Mouse (Mus musculus) urinary bladder, postnatal 4 days (tissue): ENCODE results near the gene Zfp36.
A peak's percentile ranks its signal among the peaks of the same experiment; 100 is the strongest.

ENCODE experiments used
- DNase-seq, 2 experiments: peaks; one replicate each; pipeline ENCODE4 v3.0.0; 2021 to 2022; ENCODE audit warnings: low spot score in 2 of 2

The Zfp36 gene

DNA sequence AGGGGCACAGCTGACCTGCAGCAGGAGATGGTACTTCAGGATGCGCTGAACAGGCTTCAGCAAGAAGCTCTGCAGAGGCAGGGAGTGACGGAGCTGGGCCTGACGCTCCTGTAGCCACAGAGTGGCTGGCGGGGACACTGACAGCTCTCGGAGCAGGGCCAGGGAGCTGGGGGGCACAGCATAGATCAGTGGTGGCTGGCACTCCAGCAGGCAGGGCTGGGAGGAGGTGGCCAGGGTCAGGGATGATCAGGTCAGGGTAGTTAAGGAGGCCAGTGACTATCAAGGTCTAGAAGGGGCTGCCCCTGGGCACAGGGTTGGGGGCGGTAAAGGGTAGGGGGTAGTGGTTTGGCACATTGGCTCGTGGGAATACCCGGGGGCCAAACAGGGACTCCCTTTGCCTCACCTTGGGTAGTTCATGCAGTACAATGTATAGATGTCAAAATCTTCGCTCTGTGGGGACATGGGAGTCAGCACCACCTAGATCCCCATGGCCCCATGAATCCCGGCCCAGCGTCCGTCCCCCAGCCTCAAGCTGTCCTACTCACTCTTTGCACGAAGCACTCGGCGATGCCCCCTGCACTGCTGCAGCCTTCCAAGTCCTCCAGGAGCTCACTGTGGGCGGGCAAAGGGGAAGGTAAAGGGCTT lies 11.7 kb downstream of the Zfp36 start:
- no peak for DNase-seq

DNA sequence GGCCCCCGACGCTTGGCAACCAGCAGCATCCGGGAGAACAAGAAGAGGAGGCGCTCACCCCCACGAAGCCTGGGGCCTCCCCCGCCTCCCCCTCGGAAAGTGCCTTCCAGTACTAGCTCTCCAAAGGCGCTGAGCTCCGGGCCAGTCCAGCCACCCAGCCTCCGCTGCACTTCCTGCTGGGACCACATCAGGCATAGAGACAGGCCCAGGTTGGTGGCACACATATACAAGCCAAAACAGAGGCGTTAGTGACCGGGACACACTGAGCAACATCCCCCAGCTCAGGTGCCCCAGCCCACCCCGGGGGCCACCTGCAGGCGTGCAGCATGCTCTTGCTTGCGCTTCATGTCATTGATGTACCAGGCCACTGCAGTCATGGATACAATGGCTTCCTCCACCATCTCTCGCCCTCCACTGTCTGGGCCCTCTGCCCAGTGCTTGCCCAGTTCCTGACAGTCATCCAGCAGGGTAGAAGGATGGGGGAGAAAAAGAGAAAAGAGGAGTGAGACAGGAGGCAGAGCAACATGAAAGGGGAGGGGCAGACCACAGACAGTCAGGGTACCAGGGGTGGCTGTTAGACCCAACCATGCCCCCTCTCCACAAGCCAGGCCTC lies 12.3 kb downstream of the Zfp36 start:
- no peak for DNase-seq

DNA sequence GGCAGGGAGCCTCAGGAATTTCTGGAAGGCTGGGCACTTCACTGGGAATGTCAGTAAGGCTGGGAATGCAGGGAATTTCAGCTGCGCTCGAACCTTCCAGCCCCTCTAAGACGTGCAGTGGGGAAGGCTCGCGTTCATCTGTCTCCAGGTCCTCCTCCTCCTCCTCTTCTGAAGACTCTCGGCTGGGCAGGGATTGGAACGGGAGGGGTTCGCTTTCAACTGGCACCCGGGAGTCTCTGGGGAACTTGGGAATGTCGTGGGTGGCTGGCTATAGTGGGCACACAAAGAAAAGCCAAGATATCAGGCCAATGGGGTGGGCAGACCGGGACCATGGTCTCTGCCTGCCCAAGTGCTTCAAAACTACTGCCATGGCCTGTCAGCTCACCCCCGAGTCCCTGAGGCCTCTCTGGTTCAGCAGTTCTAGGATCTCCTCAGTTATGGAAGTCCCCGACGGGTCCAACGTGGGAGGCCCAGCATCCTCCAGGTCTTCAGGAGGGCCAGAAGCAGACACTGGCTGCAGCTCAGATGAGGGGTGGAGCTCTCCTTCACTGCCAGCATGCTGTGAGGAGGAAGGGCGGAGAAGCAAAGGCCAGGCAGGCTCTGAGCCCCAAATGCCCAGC lies 17.5 kb downstream of the Zfp36 start:
- no peak for DNase-seq

DNA sequence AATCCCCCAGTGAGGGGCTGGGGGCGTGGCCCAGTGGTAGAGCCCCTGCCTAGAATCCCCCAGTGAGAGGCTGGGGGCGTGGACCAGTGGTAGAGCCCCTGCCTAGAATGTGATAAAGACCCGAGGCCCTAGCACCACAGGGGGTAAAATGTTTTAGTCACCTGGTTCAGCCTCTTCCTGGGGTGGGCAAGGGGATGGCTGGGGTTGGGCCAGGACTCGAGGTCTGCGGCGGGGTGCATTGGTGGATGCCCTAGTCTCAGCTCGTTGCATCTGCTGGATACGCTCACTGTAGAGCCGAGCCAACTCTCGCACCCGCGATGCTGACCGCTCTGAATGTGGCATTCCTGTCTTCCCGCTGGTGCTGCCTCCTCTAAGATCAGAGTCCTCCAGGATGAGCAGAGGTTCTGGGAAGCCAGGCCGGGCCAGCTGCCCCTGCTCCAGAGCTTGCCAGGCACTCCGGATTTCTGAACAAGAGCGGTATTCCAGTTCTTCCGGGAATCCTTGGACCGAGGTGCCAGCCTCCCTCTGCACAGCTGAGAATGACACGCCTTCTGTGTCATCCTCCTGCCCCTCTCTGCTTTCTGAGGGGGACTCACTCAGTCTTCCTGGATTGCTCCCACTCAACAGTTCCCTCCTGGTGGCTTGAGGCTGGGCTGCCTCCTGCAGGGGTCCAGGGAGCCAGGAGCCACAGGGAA lies 18.3 kb downstream of the Zfp36 start:
- no peak for DNase-seq

DNA sequence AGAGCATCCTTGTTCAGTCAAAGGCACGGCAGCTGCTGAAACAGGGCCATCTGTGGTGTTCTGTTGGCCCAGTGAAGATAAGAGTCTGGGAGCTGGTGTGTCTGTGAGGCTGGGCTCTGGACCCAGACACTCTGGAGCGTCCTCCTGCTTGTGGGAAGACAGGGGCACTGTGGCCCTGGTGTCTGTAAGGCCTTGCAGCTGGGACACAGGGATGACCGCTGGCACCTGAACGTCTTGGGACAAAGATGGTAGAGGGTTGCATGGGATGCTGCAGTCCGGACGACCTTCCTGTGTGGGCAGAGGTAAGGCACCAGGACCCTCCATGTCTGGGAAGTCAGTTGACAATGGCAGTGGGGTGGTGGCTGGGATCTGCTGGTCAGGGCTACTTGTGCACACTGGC lies 19.8 kb downstream of the Zfp36 start:
- DNase-seq, result no peak

DNA sequence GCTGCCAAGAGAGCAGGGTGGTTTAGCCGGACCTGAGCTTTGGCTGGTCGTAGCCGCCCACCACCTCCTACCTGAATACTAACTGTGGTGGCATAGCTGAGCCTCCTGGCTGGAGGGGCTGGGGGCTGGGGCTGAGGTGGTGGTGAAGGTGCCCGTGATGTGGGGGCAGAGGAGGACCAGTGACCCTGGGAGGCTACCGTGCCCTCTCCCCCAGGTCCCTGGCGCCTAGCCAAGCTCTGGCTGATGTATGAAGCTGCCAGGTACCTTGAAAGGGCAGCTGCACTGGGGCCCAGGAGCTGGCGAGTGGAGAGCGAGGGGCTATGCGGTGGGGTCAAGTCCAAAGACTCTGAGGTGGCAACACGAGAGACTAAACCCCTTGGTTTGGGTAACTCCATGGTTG lies 20.2 kb downstream of the Zfp36 start:
- no peak for DNase-seq

DNA sequence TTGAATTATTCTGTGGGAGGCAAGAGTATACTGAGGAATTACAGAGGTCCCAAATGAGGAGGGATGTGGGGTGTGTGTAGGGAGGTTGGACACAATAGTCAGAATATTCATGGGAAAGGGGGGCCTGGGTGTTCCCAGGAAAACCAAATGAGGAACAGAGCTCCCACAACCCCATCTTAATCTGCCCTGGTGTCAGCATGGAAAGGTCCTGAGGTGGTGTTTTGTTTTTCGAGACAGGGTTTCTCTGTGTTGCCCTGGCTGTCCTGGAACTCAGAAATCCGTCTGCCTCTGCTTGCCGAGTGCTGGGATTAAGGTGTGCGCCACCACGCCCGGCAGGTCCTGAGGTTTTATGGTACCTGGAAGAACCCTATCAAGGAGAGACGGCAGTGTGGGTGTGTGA lies 21.6 kb downstream of the Zfp36 start:
- no peak for DNase-seq

DNA sequence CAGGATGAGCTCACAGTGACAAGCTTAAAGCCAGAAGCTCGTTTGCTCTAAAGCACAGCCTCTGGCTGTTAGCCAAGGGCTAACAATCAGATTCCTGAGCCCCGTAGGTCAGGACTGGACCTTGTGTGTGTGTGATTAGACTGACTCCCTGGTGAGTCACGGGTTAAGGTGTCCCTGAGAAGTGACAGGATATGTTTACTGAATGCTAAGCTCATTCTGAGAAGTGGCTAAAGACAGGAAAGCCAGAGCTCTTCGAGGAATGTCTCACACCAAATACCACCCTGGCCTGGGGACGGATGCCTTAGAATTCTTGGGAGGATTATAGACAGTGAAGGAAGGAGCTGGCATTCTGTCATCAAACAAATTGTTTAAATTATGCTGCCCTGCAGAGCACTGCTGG lies 22.1 kb downstream of the Zfp36 start:
- DNase-seq, result peak in 1 of 2 experiments; percentile 21

DNA sequence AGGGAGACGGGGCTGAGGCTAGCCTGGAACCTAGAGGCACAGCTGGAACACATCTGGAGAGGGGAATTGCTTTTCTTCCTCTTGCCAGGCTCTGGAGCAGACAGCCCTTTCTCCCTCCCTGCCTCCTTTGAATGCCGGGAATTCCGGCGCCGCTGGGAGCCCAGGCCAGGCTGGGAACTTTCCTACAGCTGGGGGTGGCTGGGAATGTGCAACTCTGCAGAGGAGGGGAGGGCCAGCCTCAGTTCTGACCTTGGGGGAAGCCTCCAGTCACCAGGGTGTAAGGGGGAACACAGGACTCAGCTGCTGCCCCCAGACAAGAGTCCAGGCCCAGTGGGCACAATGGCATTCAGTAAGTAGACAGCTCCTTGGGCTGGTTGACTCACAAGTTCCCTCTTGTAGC lies 23.1 kb downstream of the Zfp36 start:
- peak; percentile 76 to 83 for DNase-seq

DNA sequence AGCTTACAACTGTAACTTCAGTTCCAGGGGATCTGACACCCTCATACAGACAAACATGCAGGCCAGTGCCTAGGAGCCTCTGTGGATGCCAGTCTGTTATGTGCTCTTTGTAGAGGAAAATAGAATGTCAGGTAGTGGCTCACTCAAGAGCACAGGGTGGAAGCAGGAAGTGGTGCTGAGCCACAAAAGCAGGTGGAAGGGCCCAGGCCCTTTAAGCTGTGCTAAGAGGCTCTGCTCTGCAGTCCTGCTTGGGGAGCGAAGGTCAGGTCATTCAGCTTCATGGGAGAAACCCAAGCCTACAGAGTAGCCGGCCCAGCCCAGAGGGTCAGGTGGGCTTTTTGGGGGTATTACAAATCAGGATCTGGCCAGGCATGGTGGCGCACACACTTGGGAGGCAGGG lies 24.8 kb downstream of the Zfp36 start:
- DNase-seq, result no peak

DNA sequence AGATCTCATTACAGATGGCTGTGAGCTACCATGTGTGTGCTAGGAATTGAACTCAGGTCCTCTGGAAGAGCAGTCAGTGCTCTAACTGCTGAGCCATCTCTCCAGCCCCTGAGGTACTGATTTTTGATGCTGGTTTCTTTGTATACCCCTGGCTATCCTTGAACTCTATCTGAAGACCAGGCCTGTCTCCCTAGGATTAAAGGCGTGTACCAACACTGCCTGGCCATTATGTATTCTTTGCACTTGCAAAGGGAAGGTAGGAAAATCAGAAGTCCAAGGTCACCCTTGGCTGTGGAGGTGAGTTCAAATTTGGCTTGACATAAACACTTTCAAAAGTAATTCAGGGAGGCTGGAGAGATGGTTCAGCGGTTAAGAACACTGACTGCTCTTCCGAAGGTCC lies 25.5 kb downstream of the Zfp36 start:
- no peak for DNase-seq

DNA sequence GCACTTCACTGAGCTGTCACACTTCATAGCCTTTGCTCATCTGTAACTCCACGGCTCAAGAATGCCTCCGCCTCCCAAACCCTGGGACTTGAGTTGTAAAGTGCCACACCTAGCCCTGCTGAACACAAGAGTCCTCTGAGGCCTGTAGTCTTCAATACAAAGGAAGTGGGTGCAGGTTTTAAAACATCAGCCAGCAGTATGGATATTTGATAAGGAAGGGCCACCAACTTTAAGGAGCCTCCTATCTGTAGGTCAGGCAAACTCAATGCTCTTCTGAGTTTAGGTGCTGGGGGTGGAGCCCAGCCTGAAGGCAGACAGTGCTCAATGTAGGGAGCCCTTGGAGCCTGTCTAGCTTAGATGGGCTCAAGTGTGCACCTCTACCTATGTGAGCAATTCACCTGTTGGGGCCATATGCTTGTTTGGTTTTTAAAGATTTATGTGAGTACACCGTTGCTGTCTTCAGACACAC lies 25.9 kb downstream of the Zfp36 start:
- no peak for DNase-seq

DNA sequence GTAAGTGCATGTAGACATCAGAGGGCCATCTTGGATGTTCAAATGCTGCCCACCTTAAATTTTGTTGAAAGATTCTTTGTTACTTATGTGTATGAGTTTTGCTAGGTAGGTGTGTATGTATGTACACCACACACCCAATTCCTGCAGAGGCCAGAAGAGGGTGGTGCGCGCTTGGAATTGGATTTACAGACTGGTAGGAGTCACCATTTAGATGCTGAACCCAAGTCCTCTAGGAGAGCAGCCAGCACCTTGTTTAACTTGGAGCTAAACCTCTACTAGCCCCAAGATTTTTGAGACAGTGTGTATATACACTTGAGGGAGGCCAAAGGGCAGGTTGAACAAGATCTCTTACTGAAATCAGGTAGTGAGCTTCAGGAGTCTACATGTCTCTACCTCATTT lies 26.8 kb downstream of the Zfp36 start:
- DNase-seq, result no peak

DNA sequence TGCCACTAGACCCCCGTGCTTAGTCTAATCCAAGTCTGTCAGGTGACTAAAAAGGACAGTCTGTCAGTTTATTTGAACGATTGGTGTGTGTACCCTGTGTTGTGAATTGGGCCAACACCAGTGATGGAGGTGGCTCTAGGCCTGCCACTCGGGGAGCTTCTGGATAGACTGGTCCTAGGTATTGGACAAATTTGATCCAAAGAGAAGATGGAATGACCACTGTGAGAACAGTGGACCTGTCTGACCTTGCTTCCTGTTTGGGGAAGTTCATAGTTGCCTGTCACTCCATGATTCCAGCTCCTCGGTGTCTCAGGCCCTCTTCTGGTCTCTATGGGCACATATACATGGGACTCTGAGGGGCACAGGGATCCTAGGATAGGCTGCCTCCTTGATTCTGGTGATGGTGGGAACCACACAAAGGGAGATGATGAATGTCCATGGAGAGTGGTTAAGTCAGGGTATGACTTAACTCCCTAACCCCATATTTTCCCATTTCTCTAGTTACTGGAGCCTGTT lies 28.3 kb downstream of the Zfp36 start:
- DNase-seq, result no peak

DNA sequence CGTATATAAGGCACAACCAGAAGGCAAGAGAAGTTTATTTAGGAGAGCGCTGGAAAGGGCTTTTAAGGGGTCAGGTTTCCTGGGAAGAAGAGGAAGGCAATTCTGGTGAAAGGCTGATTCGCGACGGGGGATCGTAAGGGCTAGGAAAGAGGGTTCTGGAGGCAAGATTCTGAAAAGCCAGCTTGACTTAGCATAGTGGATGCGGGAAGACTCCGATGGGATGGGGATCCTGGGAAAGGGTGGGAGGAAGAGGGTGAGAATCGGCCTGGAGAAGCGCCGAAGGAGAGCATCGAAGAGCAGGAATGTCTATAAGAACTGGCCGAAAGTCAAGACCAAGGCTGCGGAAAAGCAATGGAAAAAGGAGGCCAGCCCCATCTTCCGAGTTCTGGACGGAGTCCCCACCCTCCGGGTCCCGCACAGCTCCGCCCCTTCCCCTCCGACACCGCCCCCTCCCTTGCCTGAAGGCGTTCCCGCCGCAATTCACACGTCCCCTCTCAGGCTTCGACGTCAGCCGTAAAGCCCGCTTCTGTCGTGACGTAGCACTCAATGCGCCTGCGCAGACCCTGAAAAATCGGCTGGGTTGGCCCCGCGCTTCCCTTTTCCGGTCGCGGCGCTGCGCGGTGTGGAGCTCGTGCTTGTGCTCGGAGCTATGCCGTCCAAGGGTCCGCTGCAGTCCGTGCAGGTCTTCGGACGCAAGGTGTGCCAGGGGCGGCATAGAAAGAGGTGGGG lies 29.7 kb downstream of the Zfp36 start, which contains the start of gene Rps16:
Rps16 (plus strand) TSS at position 498 of the 729 bp plus-strand sequence.
- peak; percentile 98 to 99 for DNase-seq

DNA sequence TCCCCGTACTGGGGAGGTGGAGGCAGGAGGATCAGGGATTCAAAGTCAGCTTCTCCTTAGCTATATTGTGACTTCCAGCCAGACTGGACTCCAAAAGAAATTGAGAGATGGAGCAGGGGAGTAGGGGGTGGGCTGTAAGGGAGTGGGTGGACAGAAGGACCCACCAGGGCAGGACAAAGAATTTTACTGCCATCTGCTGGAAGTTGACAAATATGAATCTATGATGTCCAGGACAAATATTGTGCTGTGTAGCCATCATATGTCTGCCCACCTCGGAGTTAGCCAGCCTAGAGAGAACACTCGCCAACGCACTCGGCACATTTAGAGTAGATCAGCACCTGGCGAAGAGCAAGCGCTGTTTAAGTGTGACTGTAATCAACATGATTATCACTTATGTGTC lies 31.5 kb downstream of the Zfp36 start:
- no peak for DNase-seq

DNA sequence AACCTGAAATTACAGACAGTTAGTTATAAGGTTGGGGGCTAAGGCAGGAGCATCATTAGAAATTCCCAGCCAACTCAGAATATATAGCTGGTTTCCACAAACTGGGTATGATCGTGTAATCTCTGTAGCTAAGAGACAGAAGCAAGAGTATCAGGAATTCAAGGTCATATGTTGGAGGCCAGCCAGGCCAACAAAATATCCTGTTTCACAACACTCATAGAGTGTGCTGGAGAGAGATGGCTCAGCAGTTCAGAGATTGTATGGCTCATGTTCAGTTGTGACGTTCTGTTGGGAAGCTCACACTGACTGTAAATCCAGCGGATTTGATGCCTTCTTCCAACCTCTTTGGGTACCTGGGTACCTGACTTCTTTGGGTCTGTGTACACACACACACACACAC lies 32.3 kb downstream of the Zfp36 start:
- DNase-seq, result no peak

DNA sequence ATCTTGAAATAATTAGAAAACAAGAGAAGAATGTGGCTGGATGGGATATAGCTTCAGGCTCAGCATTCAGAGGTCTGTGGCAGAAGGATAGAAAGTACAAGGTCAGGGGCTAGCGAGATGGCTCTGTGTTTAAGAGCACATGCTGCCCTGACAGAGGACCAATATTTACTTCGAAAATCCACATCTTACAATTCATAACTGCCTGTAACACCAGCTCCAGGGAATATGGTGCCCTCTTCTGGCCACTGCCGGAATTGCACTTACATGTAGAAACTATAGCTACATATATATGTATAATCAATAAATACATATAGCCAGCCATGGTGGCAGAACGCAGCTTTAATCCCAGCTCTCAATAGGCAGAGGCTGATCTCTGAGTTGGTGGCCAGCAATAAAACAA lies 35.4 kb downstream of the Zfp36 start:
- no peak for DNase-seq

DNA sequence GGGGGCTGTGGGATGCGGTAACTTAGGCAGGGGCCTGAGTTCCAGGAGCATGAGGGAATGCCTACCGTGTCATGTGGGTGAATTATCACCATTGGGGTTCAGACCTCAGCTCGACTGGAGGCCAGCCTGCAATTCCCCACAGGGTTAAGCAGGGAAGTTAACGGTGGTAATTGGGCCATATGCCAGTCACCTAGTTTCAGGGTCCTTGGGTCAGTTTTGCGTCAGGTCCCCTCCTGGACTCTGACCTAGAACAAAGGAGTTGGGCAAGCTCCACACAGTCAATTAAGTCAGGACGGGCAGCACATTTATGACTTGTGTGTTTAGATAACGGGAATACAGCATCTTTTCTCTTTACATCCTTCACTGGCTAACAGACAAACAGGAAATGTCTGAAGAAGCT lies 38.7 kb downstream of the Zfp36 start:
- DNase-seq, result no peak

DNA sequence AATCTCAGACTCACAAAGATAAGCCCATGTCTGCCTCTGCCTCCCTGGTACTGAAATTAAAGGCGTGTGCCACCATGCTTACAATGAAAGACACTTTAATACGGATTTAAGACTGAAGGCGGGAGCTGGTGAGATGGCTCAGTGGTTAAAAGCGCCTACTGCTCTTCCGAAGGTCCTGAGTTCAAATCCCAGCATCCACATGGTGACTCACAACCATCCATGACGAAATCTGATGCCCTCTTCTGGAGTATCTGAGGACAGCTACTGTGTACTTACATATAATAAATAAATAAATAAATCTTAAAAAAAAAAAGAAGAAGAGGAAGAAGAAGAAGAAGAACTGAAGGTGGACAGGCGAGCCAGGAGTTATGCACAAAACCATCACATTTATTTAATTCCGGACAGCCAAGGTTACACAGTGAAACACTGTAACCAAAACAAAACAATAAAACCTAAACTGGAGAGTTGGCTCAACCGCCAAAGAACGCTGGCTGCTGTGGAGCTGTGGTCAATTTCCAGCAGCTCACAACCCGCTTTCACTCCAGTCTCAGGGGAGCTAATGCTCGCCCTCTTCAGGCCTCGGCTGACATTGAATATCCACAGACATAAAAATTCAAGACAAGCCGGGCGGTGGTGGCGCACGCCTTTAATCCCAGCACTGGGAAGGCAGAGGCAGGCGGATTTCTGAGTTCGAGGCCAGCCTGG lies 40.7 kb downstream of the Zfp36 start:
- no peak for DNase-seq
